Mouse (Mus musculus): ENCODE results near the gene Tanc2.

DNA sequence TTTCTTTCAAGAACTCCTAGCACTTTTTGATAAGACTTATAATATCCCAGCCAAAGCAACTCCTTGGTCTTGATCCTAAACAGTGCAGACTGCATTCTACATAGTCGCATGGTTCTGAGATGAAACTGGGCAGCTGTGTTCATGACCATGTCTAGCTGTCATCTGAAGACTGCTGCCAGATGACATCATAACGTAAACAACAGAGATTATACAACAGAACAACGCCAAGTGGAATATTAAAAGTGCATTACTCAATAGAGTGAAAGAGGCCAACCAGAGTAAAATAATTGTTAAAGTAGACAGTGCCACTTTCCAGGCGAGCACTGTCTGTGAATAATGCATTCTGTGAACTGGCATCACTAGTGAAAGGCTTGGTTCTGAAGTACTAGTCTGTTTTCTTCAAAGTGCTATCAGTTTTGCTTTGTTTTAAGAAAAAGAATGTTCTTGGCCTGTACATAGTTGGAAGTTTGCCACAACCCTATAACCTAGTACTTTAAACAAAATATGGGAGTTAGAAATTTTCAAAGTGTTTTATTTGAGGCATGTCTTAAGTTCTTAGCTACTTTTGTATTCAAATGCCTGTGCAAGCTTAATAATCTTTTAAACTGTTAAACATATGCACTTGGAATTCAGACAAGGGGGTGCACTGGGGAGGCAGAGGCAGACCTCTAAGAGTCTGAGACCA lies 315.9 kb downstream of the Tanc2 start:
- TF ChIP-seq MEF2A (IDR thresholded peaks at IDR 0.05; ENCODE audit: extremely low read depth, insufficient replicate concordance, low read depth, low read length, poor library complexity, severe bottlenecking), result no peak
- TF ChIP-seq SIN3A (IDR thresholded peaks at IDR 0.05; ENCODE audit: low read length), result no peak

All from MEL (cell line).